In genomic region chr17:47976999-47977357, GRCm38 (mm10) we compare ENCODE assay signal across 8 mouse cellular contexts. TPM values are rescaled to one million over a fixed set of nuclear protein-coding genes. Genes with fewer than 3 reads are reported as not detected.
DNase-seq lines count a peak whose midpoint lies in the region; ATAC-seq and TF ChIP-seq lines count a peak whose summit lies in the region.

No protein-coding gene starts in this region.

- WGBS in heart, embryonic 11.5 days (ENCODE audit: insufficient replicate concordance) = 85% methylated on average over 6 of the region's 7 CpGs
- WGBS in lung, postnatal 0 days = 88% methylated on average over 7 of the region's 7 CpGs
- WGBS in limb, embryonic 11.5 days = 77% methylated on average over 7 of the region's 7 CpGs
- WGBS in stomach, embryonic 16.5 days = 89% methylated on average over 7 of the region's 7 CpGs

- H3K27ac ChIP-seq in heart, embryonic 11.5 days (ENCODE audit: low read depth, low read length) = peak overlapping the region; percentile 90
- H3K27ac ChIP-seq in lung, postnatal 0 days (ENCODE audit: low read length) = 0 out of 2 replicates have a peak overlapping the region, but pooled peaks have one; percentile 73
- peak overlapping the region; percentile 80 for H3K27ac ChIP-seq in limb, embryonic 11.5 days (replicated peaks; ENCODE audit: low read depth, low read length)
- peak overlapping the region; percentile 85 for H3K27ac ChIP-seq in stomach, embryonic 16.5 days (ENCODE audit: low read length)

- H3K36me3 ChIP-seq in heart, embryonic 11.5 days (ENCODE audit: control insufficient read depth, insufficient read depth, low read length) = no peaks in the 10 kb centered on the region
- no peaks in the 10 kb centered on the region for H3K36me3 ChIP-seq in lung, postnatal 0 days (ENCODE audit: insufficient read depth, low read length)
- no peaks in the 10 kb centered on the region for H3K36me3 ChIP-seq in limb, embryonic 11.5 days (ENCODE audit: control insufficient read depth, insufficient read depth, low read length)
- no peaks in the 10 kb centered on the region for H3K36me3 ChIP-seq in stomach, embryonic 16.5 days (ENCODE audit: control insufficient read depth, insufficient read depth, low read length)

- peaks cover 47% of the 10 kb centered on the region for H3K4me1 ChIP-seq in heart, embryonic 11.5 days (ENCODE audit: control insufficient read depth, insufficient read depth, low read length)
- peaks cover 22% of the 10 kb centered on the region for H3K4me1 ChIP-seq in lung, postnatal 0 days (ENCODE audit: insufficient read depth, low read depth, low read length)
- peaks cover 45% of the 10 kb centered on the region for H3K4me1 ChIP-seq in limb, embryonic 11.5 days (ENCODE audit: control insufficient read depth, insufficient read depth, low read length)
- H3K4me1 ChIP-seq in stomach, embryonic 16.5 days (ENCODE audit: control insufficient read depth, insufficient read depth, low read length) = peaks cover 36% of the 10 kb centered on the region

- no peak for TF ChIP-seq EP300 in lung, postnatal 0 days (IDR thresholded peaks at IDR 0.05)

- H3K9me3 ChIP-seq in heart, embryonic 11.5 days (replicated peaks; ENCODE audit: control insufficient read depth, low read length) = no peaks in the 10 kb centered on the region
- no peaks in the 10 kb centered on the region for H3K9me3 ChIP-seq in lung, postnatal 0 days (ENCODE audit: low read length)
- no peaks in the 10 kb centered on the region for H3K9me3 ChIP-seq in limb, embryonic 11.5 days (ENCODE audit: control insufficient read depth, low read length)
- H3K9me3 ChIP-seq in stomach, embryonic 16.5 days (replicated peaks; ENCODE audit: control insufficient read depth, low read length) = no peaks in the 10 kb centered on the region

- DNase-seq in heart, postnatal 25 days (ENCODE audit: low spot score) = no peak
- no peak for DNase-seq in lung, postnatal 0 days (ENCODE audit: low spot score)
- no peak for DNase-seq in lung, postnatal 14 days
- DNase-seq in limb, embryonic 11.5 days (ENCODE audit: low spot score) = no peak
- no peak for DNase-seq in c-Kit-positive CD71-positive TER-119-positive erythroid progenitor cells, embryonic 14.5 days (ENCODE audit: low spot score)
- no peak for DNase-seq in right cerebral cortex, postnatal 36 days (ENCODE audit: low spot score in 2 of 2)

- no peak overlapping the region for H3K4me2 ChIP-seq in heart, embryonic 11.5 days
- H3K4me2 ChIP-seq in lung, postnatal 0 days (replicated peaks; ENCODE audit: low read depth, low read length) = no peak overlapping the region
- H3K4me2 ChIP-seq in limb, embryonic 11.5 days (ENCODE audit: low read depth, severe bottlenecking) = peak overlapping the region; percentile 50; the same call in 1 of the 2 replicates
- no peak overlapping the region for H3K4me2 ChIP-seq in stomach, embryonic 16.5 days (ENCODE audit: low read depth, low read length)

- intact Hi-C loops in heart, postnatal 25 days (cut with DNase I) = no loop called here

- no peaks in the 10 kb centered on the region for H3K27me3 ChIP-seq in heart, embryonic 11.5 days (ENCODE audit: control insufficient read depth, insufficient read depth, low read length)
- H3K27me3 ChIP-seq in lung, postnatal 0 days (replicated peaks; ENCODE audit: insufficient read depth, low read length) = no peaks in the 10 kb centered on the region
- H3K27me3 ChIP-seq in limb, embryonic 11.5 days (ENCODE audit: control insufficient read depth, insufficient read depth, low read length) = no peaks in the 10 kb centered on the region
- H3K27me3 ChIP-seq in stomach, embryonic 16.5 days (ENCODE audit: control insufficient read depth, insufficient read depth, low read length) = no peaks in the 10 kb centered on the region

- peak; percentile 40 for TF ChIP-seq CTCF in lung, postnatal 0 days (IDR thresholded peaks at IDR 0.05)

- peak overlapping the region; percentile 72; the same call in 1 of the 2 replicates for H3K9ac ChIP-seq in heart, embryonic 11.5 days (ENCODE audit: low read depth, low read length)
- no peak overlapping the region for H3K9ac ChIP-seq in lung, postnatal 0 days (replicated peaks; ENCODE audit: low read depth)
- H3K9ac ChIP-seq in limb, embryonic 11.5 days (ENCODE audit: low read length) = no peak overlapping the region
- no peak overlapping the region for H3K9ac ChIP-seq in stomach, embryonic 16.5 days (ENCODE audit: low read length)

- no peak overlapping the region for H3K4me3 ChIP-seq in heart, embryonic 11.5 days (ENCODE audit: low read depth, low read length)
- no peak overlapping the region for H3K4me3 ChIP-seq in lung, postnatal 0 days (ENCODE audit: low read depth, low read length)
- H3K4me3 ChIP-seq in limb, embryonic 11.5 days (ENCODE audit: low read depth, low read length) = no peak overlapping the region
- no peak overlapping the region for H3K4me3 ChIP-seq in stomach, embryonic 16.5 days (replicated peaks; ENCODE audit: low read length)

- no peak for ATAC-seq in heart, embryonic 11.5 days (replicated peaks; ENCODE audit: insufficient number of reproducible peaks, low FRiP score, low TSS enrichment)
- ATAC-seq in lung, postnatal 0 days = no peak
- ATAC-seq in limb, embryonic 11.5 days (ENCODE audit: insufficient number of reproducible peaks, low FRiP score, low TSS enrichment, low read depth) = no peak
- ATAC-seq in stomach, embryonic 16.5 days (ENCODE audit: insufficient read depth, low FRiP score) = no peak

RNA-seq across cellular contexts. Expression of gene Foxp4, which starts 52.5 kb away (rescaled TPM):
- 15.6 and 21.1 TPM in 2 replicates for polyA plus RNA-seq in heart, embryonic 11.5 days (2014; fragmentation: Nextera tagmentation; extraction: Ambion mirVana)
- total RNA-seq in heart, postnatal 25 days (2021) = 1 to 10 TPM; 9.4 to 9.6 TPM
- polyA plus RNA-seq in lung, postnatal 0 days (2015; fragmentation: Nextera tagmentation; extraction: Ambion mirVana) = 10.2 and 14.3 TPM in 2 replicates
- polyA plus RNA-seq in limb, embryonic 11.5 days (2014; fragmentation: Nextera tagmentation; extraction: Ambion mirVana) = 30.5 and 30.7 TPM in 2 replicates
- polyA plus RNA-seq in stomach, embryonic 16.5 days (2015; fragmentation: Nextera tagmentation; extraction: Ambion mirVana) = 10.5 and 13.9 TPM in 2 replicates
